Mouse (Mus musculus) megakaryocyte, embryonic 14.5 days (primary cell): ENCODE results near the gene Abcb1a.
"Not testable (repeated sequence)": the region's sequence is repeated elsewhere in the genome, so short reads cannot be mapped to it uniquely, and the experiment has no call there.

Experiments used
- FLI1 ChIP-seq: IDR thresholded peaks from 2 replicates; pipeline ENCODE4 v1.6.1; 2012; ENCODE audit warnings: low read length, inconsistent platforms, mixed read lengths
- GATA1 ChIP-seq: IDR thresholded peaks from 3 replicates; pipeline ENCODE4 v1.6.1; 2012; ENCODE audit warnings: mixed read lengths, low read length, inconsistent platforms, borderline replicate concordance

GRCm38 (mm10) chr5:8747244-8747643, 87.4 kb downstream of the Abcb1a start:
- not testable (repeated sequence) for TF ChIP-seq GATA1, FLI1
